Mouse (Mus musculus) ES-E14 (cell line): Measurements from ENCODE around the gene Eif4enif1. TPM values are rescaled to one million over a fixed set of nuclear protein-coding genes. Genes with fewer than 3 reads are reported as not detected.

Experiments used
- DNase-seq: peaks from one replicate; pipeline ENCODE4 v3.0.0-alpha.2; 2013; ENCODE audit warnings: low read depth, low spot score
- H3K27ac ChIP-seq: 2 replicates; pipeline ENCODE4 v1.5.1; 2012; ENCODE audit warnings: low read depth, mild to moderate bottlenecking, low read length, moderate library complexity, mixed read lengths; ENCODE audit not compliant: poor library complexity, insufficient read depth, severe bottlenecking
- H3K36me3 ChIP-seq: 2 replicates; pipeline ENCODE4 v1.6.1; 2012; ENCODE audit warnings: mild to moderate bottlenecking, low read length, moderate library complexity, mixed read lengths; ENCODE audit not compliant: control insufficient read depth, poor library complexity, insufficient read depth, severe bottlenecking
- H3K4me1 ChIP-seq, 2 experiments: fragments of 150-350 bp in 1 of 2; sonication (generic) in 1 of 2; 2 replicates each; pipeline ENCODE4 v1.6.1; 2012; ENCODE audit warnings: low read length in 2 of 2, mild to moderate bottlenecking in 1 of 2, mixed read lengths in 1 of 2; ENCODE audit not compliant: control insufficient read depth in 2 of 2, insufficient read depth in 2 of 2, poor library complexity in 1 of 2
- H3K4me3 ChIP-seq, 2 experiments: fragments of 150-350 bp in 1 of 2; sonication (generic) in 1 of 2; 2 replicates each; pipeline ENCODE4 v1.5.1; 2012; ENCODE audit warnings: low read length in 2 of 2, low read depth in 1 of 2, mild to moderate bottlenecking in 1 of 2, mixed read lengths in 1 of 2; ENCODE audit not compliant: insufficient read depth in 1 of 2, poor library complexity in 1 of 2, severe bottlenecking in 1 of 2
- H3K9ac ChIP-seq: 2 replicates; pipeline ENCODE4 v1.6.1; 2012; ENCODE audit warnings: low read depth, mild to moderate bottlenecking, low read length, mixed read lengths; ENCODE audit not compliant: poor library complexity, insufficient read depth, severe bottlenecking
- H3K9me3 ChIP-seq: fragments of 150-350 bp; sonication (generic); 2 replicates; pipeline ENCODE4 v1.6.1; 2012; ENCODE audit warnings: low read depth, mild to moderate bottlenecking, low read length; ENCODE audit not compliant: control insufficient read depth, insufficient read depth
- CHD2 ChIP-seq: IDR thresholded peaks from 2 replicates; pipeline ENCODE4 v1.6.1; 2014; ENCODE audit warnings: mild to moderate bottlenecking, low read depth, low read length, inconsistent platforms
- HCFC1 ChIP-seq: IDR thresholded peaks from 2 replicates; pipeline ENCODE4 v1.6.1; 2012; ENCODE audit warnings: low read length, inconsistent platforms, borderline replicate concordance; ENCODE audit not compliant: insufficient read depth
- MAFK ChIP-seq: IDR thresholded peaks from 2 replicates; pipeline ENCODE4 v1.6.1; 2014; ENCODE audit warnings: mild to moderate bottlenecking, low read depth, low read length, inconsistent platforms; ENCODE audit not compliant: insufficient read depth
- ZC3H11A ChIP-seq: IDR thresholded peaks from 2 replicates; pipeline ENCODE4 v1.6.1; 2012; ENCODE audit warnings: low read depth, mild to moderate bottlenecking, inconsistent platforms, low read length, borderline replicate concordance
- ZNF384 ChIP-seq: IDR thresholded peaks from 2 replicates; pipeline ENCODE4 v1.6.1; 2012; ENCODE audit warnings: low read depth, low read length, inconsistent platforms
- in situ Hi-C, 2 experiments: fragments of 600-800 bp; cut with MboI; formaldehyde crosslinking; loops; one replicate each; pipeline ENCODE4 v1.15.1; 2025; ENCODE audit warnings: low sequenced_read_pairs in 2 of 2, inconsistent platforms in 1 of 2; ENCODE audit not compliant: unreplicated experiment in 2 of 2
- total RNA-seq: library from RNA; depleted of rRNA; stranded (reverse); fragments of 300-350 nt; gene quantifications from 2 replicates; pipeline ENCODE4 v1.2.3, GENCODE M21; 2012

The Eif4enif1 gene
- total RNA-seq, 1 experiment, result 42.3 TPM

- DNase-seq, result no peak
- Histone ChIP-seq H3K4me1 (peaks cover 2 to 3% of the 10 kb centered on the region in 2 experiments; a peak in 2 of 4 replicates), H3K36me3 (no peaks in the 10 kb centered on the region), H3K4me3 (no peak overlapping the region), H3K27ac (no peak overlapping the region), H3K9me3 (no peaks in the 10 kb centered on the region; the same call in 1 of the 2 replicates), H3K9ac (no peak overlapping the region)
- TF ChIP-seq HCFC1 (no peak), MAFK (no peak), ZC3H11A (no peak), CHD2 (no peak), ZNF384 (no peak)
- in situ Hi-C loops, result no loop called here
Observed at GRCm38 (mm10) chr11:3283645-3284044, 81.5 kb downstream of the Eif4enif1 start.

- peaks cover 3% of the 10 kb centered on the region; the same call in 1 of the 2 replicates for H3K36me3 ChIP-seq
- no peak overlapping the region for H3K4me3 ChIP-seq
- no peak for DNase-seq
- no peak overlapping the region for H3K9ac ChIP-seq
- peaks cover 2 to 3% of the 10 kb centered on the region in 2 experiments; a peak in 2 of 4 replicates for H3K4me1 ChIP-seq
- H3K27ac ChIP-seq, result no peak overlapping the region
- no peak for TF ChIP-seq ZC3H11A
- TF ChIP-seq ZNF384, result no peak
- TF ChIP-seq MAFK, result no peak
- H3K9me3 ChIP-seq, result no peaks in the 10 kb centered on the region; the same call in 1 of the 2 replicates
- in situ Hi-C loops, result no loop called here
Observed at GRCm38 (mm10) chr11:3285940-3286339, 83.7 kb downstream of the Eif4enif1 start.

GRCm38 (mm10) chr11:3287131-3287530 is 84.9 kb downstream of the Eif4enif1 start:
- in situ Hi-C loops, result no loop called here
- Histone ChIP-seq H3K4me3 (no peak overlapping the region), H3K9me3 (no peaks in the 10 kb centered on the region), H3K9ac (no peak overlapping the region), H3K4me1 (peaks cover 2 to 3% of the 10 kb centered on the region in 2 experiments; a peak in 2 of 4 replicates), H3K27ac (no peak overlapping the region), H3K36me3 (peaks cover 11% of the 10 kb centered on the region; the same call in 1 of the 2 replicates)
- no peak for DNase-seq
- TF ChIP-seq HCFC1, result no peak

- in situ Hi-C loops, result no loop called here
- TF ChIP-seq ZC3H11A (no peak), HCFC1 (no peak), CHD2 (no peak), MAFK (no peak), ZNF384 (no peak)
- no peak overlapping the region for H3K27ac ChIP-seq
Observed at GRCm38 (mm10) chr11:3287921-3288320, 85.7 kb downstream of the Eif4enif1 start.

GRCm38 (mm10) chr11:3288521-3289301 is 86.5 kb downstream of the Eif4enif1 start, which contains the start of gene Patz1:
Gene Patz1 (plus strand): TSS chr11:3288874.
- no peak for TF ChIP-seq CHD2
- no peak for TF ChIP-seq MAFK
- TF ChIP-seq ZNF384, result no peak
- TF ChIP-seq HCFC1, result no peak
- TF ChIP-seq ZC3H11A, result no peak
- Histone ChIP-seq H3K27ac (peak within 1 kb of the TSS; percentile 99), H3K36me3 (peaks cover 15% of the 10 kb centered on the region), H3K9ac (peak within 1 kb of the TSS; percentile 98), H3K9me3 (no peaks in the 10 kb centered on the region), H3K4me3 (peak within 1 kb of the TSS; percentile 96 to 99), H3K4me1 (peaks cover 2 to 3% of the 10 kb centered on the region in 2 experiments)
- in situ Hi-C loops, result no loop called here
- no peak for DNase-seq

More at GRCm38 (mm10) chr11:3287921-3288320, 85.7 kb downstream of the Eif4enif1 start:
- H3K9me3 ChIP-seq, result no peaks in the 10 kb centered on the region
- no peak overlapping the region; the same call in 1 of the 2 replicates for H3K9ac ChIP-seq
- peaks cover 11% of the 10 kb centered on the region; the same call in 1 of the 2 replicates for H3K36me3 ChIP-seq
- peaks cover 2 to 3% of the 10 kb centered on the region in 2 experiments; a peak in 2 of 4 replicates for H3K4me1 ChIP-seq
- H3K4me3 ChIP-seq, result peak overlapping the region in 1 of 2 experiments; percentile 99; a peak in 2 of 4 replicates
- DNase-seq, result no peak
